Mouse (Mus musculus) C2C12 (cell line): ENCODE measurements around the gene Usp32.

Experiments used
- CEBPB ChIP-seq: IDR thresholded peaks from one replicate; pipeline ENCODE4 v1.6.1; 2011; ENCODE audit warnings: low read depth, mild to moderate bottlenecking, control low read depth, moderate library complexity
- CTCF ChIP-seq: IDR thresholded peaks from one replicate; pipeline ENCODE4 v1.5.1; 2011; ENCODE audit not compliant: control insufficient read depth, insufficient read depth, insufficient read length
- MAX ChIP-seq: IDR thresholded peaks from one replicate; pipeline ENCODE4 v1.6.1; 2011; ENCODE audit warnings: mild to moderate bottlenecking, control low read depth

GRCm38 (mm10) chr11:85055561-85055960 lies 84.4 kb downstream of the Usp32 start:
- TF ChIP-seq CTCF (no peak), CEBPB (no peak), MAX (no peak)
